Mouse (Mus musculus) liver, postnatal 0 days (tissue): ENCODE data around the gene Dio1.

Source experiments
- CTCF ChIP-seq: sonication (generic); IDR thresholded peaks from 2 replicates; pipeline ENCODE4 v1.5.1; 2016; ENCODE audit warnings: antibody characterized with exemption, low read depth
- EP300 ChIP-seq: IDR thresholded peaks from 2 replicates; pipeline ENCODE4 v1.6.1; 2016; ENCODE audit warnings: antibody characterized with exemption, low read depth, mild to moderate bottlenecking

GRCm38 (mm10) chr4:107336356-107336755 lies 29.4 kb upstream of the Dio1 start:
- TF ChIP-seq CTCF = no peak
- no peak for TF ChIP-seq EP300
